Mouse (Mus musculus): Measurements from ENCODE around the gene Mtcl1.
"Not testable (repeated sequence)": the region's sequence is repeated elsewhere in the genome, so short reads cannot be mapped to it uniquely, and the experiment has no call there.

Mtcl1 gene

GRCm38 (mm10) chr17:66447978-66448377, 1.6 kb downstream of the Mtcl1 start:
- no peak for DNase-seq (ENCODE audit: low read depth, low spot score)

GRCm38 (mm10) chr17:66447007-66447312, 2.6 kb downstream of the Mtcl1 start:
- DNase-seq (ENCODE audit: low read depth, low spot score) = no peak

GRCm38 (mm10) chr17:66446196-66447006, 3.1 kb downstream of the Mtcl1 start:
- no peak for DNase-seq (ENCODE audit: low read depth, low spot score)

- no peak for DNase-seq (ENCODE audit: low read depth, low spot score)
These were observed 5.4 kb downstream of the Mtcl1 start for GRCm38 (mm10) chr17:66444059-66444700.

GRCm38 (mm10) chr17:66439888-66440287, 9.7 kb downstream of the Mtcl1 start:
- DNase-seq (ENCODE audit: low read depth, low spot score) = no peak

GRCm38 (mm10) chr17:66439051-66439753, 10.3 kb downstream of the Mtcl1 start:
- no peak for DNase-seq (ENCODE audit: low read depth, low spot score)

- no peak for DNase-seq (ENCODE audit: low read depth, low spot score)
These were observed 11.4 kb downstream of the Mtcl1 start for GRCm38 (mm10) chr17:66438137-66438536.

- DNase-seq (ENCODE audit: low read depth, low spot score) = no peak
These were observed 12.7 kb downstream of the Mtcl1 start for GRCm38 (mm10) chr17:66436811-66437210.

- no peak for DNase-seq (ENCODE audit: low read depth, low spot score)
These were observed 13.6 kb downstream of the Mtcl1 start for GRCm38 (mm10) chr17:66435982-66436381.

- no peak for DNase-seq (ENCODE audit: low read depth, low spot score)
These were observed 14.5 kb downstream of the Mtcl1 start for GRCm38 (mm10) chr17:66435007-66435406.

- no peak for DNase-seq (ENCODE audit: low read depth, low spot score)
These were observed 15.0 kb downstream of the Mtcl1 start for GRCm38 (mm10) chr17:66434566-66434965.

GRCm38 (mm10) chr17:66424601-66425000, 24.9 kb downstream of the Mtcl1 start:
- DNase-seq (ENCODE audit: low read depth, low spot score) = not testable (repeated sequence)

- DNase-seq (ENCODE audit: low read depth, low spot score) = no peak
These were observed 30.1 kb downstream of the Mtcl1 start for GRCm38 (mm10) chr17:66419421-66419820.

GRCm38 (mm10) chr17:66417748-66418147, 31.8 kb downstream of the Mtcl1 start:
- DNase-seq (ENCODE audit: low read depth, low spot score) = no peak

GRCm38 (mm10) chr17:66417329-66417728, 32.2 kb downstream of the Mtcl1 start:
- DNase-seq (ENCODE audit: low read depth, low spot score) = no peak

GRCm38 (mm10) chr17:66416841-66417313, 32.7 kb downstream of the Mtcl1 start:
- DNase-seq (ENCODE audit: low read depth, low spot score) = no peak

- no peak for DNase-seq (ENCODE audit: low read depth, low spot score)
These were observed 33.1 kb downstream of the Mtcl1 start for GRCm38 (mm10) chr17:66416436-66416835.

- DNase-seq (ENCODE audit: low read depth, low spot score) = no peak
These were observed 35.2 kb downstream of the Mtcl1 start for GRCm38 (mm10) chr17:66414331-66414730.

GRCm38 (mm10) chr17:66412155-66412970, 37.2 kb downstream of the Mtcl1 start:
- no peak for DNase-seq (ENCODE audit: low read depth, low spot score)

- DNase-seq (ENCODE audit: low read depth, low spot score) = no peak
These were observed 38.6 kb downstream of the Mtcl1 start for GRCm38 (mm10) chr17:66410884-66411426.

- no peak for DNase-seq (ENCODE audit: low read depth, low spot score)
These were observed 40.4 kb downstream of the Mtcl1 start for GRCm38 (mm10) chr17:66409070-66409605.

Measured in A20 (cell line).